Mouse (Mus musculus) layer of hippocampus, postnatal 36 days (tissue): Measurements from ENCODE around the gene Nfib. TPM values are rescaled to one million over a fixed set of nuclear protein-coding genes. Genes with fewer than 3 reads are reported as not detected.

ENCODE experiments used
- DNase-seq, 2 experiments: peaks; one replicate each; pipeline ENCODE4 v3.0.0; 2022
- total RNA-seq, 2 experiments: library from RNA; stranded (reverse); gene quantifications; 2 replicates each; pipeline ENCODE4 v1.2.3; 2021

Nfib gene
- total RNA-seq, 2 experiments from 2014 or later, result 181 to 202 TPM

GRCm38 (mm10) chr4:82509771-82510170 lies 195.8 kb downstream of the Nfib start:
- DNase-seq, result no peak

GRCm38 (mm10) chr4:82509166-82509767 lies 196.3 kb downstream of the Nfib start:
- no peak for DNase-seq

GRCm38 (mm10) chr4:82508281-82508687 lies 197.3 kb downstream of the Nfib start:
- no peak for DNase-seq

- DNase-seq, result no peak
Observed at GRCm38 (mm10) chr4:82507541-82508280, 197.8 kb downstream of the Nfib start.

- DNase-seq, result peak in 1 of 2 experiments; percentile 64
Observed at GRCm38 (mm10) chr4:82506731-82507331, 198.7 kb downstream of the Nfib start.

GRCm38 (mm10) chr4:82506081-82506730 lies 199.3 kb downstream of the Nfib start:
- peak; percentile 90 to 91 for DNase-seq

GRCm38 (mm10) chr4:82505121-82506031 lies 200.2 kb downstream of the Nfib start:
- peak; percentile 70 to 71 for DNase-seq

- no peak for DNase-seq
Observed at GRCm38 (mm10) chr4:82504284-82505120, 201.0 kb downstream of the Nfib start.

- no peak for DNase-seq
Observed at GRCm38 (mm10) chr4:82504015-82504283, 201.6 kb downstream of the Nfib start.

- DNase-seq, result no peak
Observed at GRCm38 (mm10) chr4:82503274-82504014, 202.1 kb downstream of the Nfib start.

GRCm38 (mm10) chr4:82502611-82503010 lies 202.9 kb downstream of the Nfib start:
- no peak for DNase-seq

GRCm38 (mm10) chr4:82502012-82502411 lies 203.5 kb downstream of the Nfib start:
- no peak for DNase-seq

GRCm38 (mm10) chr4:82500578-82501098 lies 204.9 kb downstream of the Nfib start:
- no peak for DNase-seq

GRCm38 (mm10) chr4:82499725-82500577 lies 205.6 kb downstream of the Nfib start:
- DNase-seq, result no peak

- no peak for DNase-seq
Observed at GRCm38 (mm10) chr4:82499238-82499637, 206.3 kb downstream of the Nfib start.

GRCm38 (mm10) chr4:82497671-82498631 lies 207.6 kb downstream of the Nfib start:
- DNase-seq, result no peak

GRCm38 (mm10) chr4:82497141-82497566 lies 208.4 kb downstream of the Nfib start:
- DNase-seq, result no peak

- no peak for DNase-seq
Observed at GRCm38 (mm10) chr4:82496383-82496782, 209.2 kb downstream of the Nfib start.
